Comparison of ENCODE assay signal across 8 mouse cellular contexts in genomic region chr13:69810936-69811680, GRCm38 (mm10). TPM values are rescaled to one million over a fixed set of nuclear protein-coding genes. Genes with fewer than 3 reads are reported as not detected.
DNase-seq lines count a peak whose midpoint lies in the region; ATAC-seq lines count a peak whose summit lies in the region.

No protein-coding gene starts in this region.

- H3K36me3 ChIP-seq in heart, embryonic 13.5 days, result peaks cover 43% of the 10 kb centered on the region
- peaks cover 31% of the 10 kb centered on the region for H3K36me3 ChIP-seq in hindbrain, embryonic 15.5 days
- H3K36me3 ChIP-seq in midbrain, embryonic 16.5 days (ENCODE audit: control insufficient read depth, insufficient read depth, low read length), result peaks cover 27% of the 10 kb centered on the region

- WGBS in heart, embryonic 13.5 days, result 70% methylated on average over 14 of the region's 14 CpGs
- 89% methylated on average over 14 of the region's 14 CpGs for WGBS in hindbrain, embryonic 15.5 days
- WGBS in midbrain, embryonic 16.5 days, result 86% methylated on average over 14 of the region's 14 CpGs

- peak overlapping the region; percentile 94 for H3K9ac ChIP-seq in heart, embryonic 13.5 days
- peak overlapping the region; percentile 84; the same call in 1 of the 2 replicates for H3K9ac ChIP-seq in hindbrain, embryonic 15.5 days
- peak overlapping the region; percentile 88 for H3K9ac ChIP-seq in midbrain, embryonic 16.5 days (ENCODE audit: low read depth, low read length)

- H3K27ac ChIP-seq in heart, embryonic 13.5 days (replicated peaks), result no peak overlapping the region
- no peak overlapping the region for H3K27ac ChIP-seq in brown adipose tissue, adult 24 weeks (replicated peaks; ENCODE audit: low read depth, low read length)
- H3K27ac ChIP-seq in hindbrain, embryonic 15.5 days (replicated peaks), result no peak overlapping the region
- no peak overlapping the region for H3K27ac ChIP-seq in midbrain, embryonic 16.5 days (ENCODE audit: low read length)

- no peak for ATAC-seq in heart, embryonic 13.5 days (ENCODE audit: extremely low read depth, insufficient number of reproducible peaks, low FRiP score, low TSS enrichment)
- no peak for ATAC-seq in hindbrain, embryonic 15.5 days (ENCODE audit: low FRiP score, low read depth)
- ATAC-seq in midbrain, embryonic 16.5 days, result no peak
- ATAC-seq in inflammation-experienced regulatory T-cells, adult 6 months, result no peak

- no peaks in the 10 kb centered on the region for H3K9me3 ChIP-seq in heart, embryonic 13.5 days
- H3K9me3 ChIP-seq in hindbrain, embryonic 15.5 days, result no peaks in the 10 kb centered on the region
- no peaks in the 10 kb centered on the region for H3K9me3 ChIP-seq in midbrain, embryonic 16.5 days (replicated peaks; ENCODE audit: control insufficient read depth, low read length, poor library complexity, severe bottlenecking)

- no peak for DNase-seq in heart, adult 18-20 months
- no peak for DNase-seq in cerebellum, postnatal 4 days (ENCODE audit: low spot score in 2 of 2)
- no peak for DNase-seq in frontal cortex, postnatal 25 days (ENCODE audit: low spot score in 2 of 2)

- H3K4me3 ChIP-seq in heart, embryonic 13.5 days, result peak overlapping the region; percentile 99
- H3K4me3 ChIP-seq in brown adipose tissue, adult 24 weeks (ENCODE audit: insufficient read depth, low read depth, low read length), result peak overlapping the region; percentile 98; the same call in 1 of the 2 replicates
- H3K4me3 ChIP-seq in hindbrain, embryonic 15.5 days, result peak overlapping the region; percentile 83
- H3K4me3 ChIP-seq in midbrain, embryonic 16.5 days (ENCODE audit: low read depth, low read length), result peak overlapping the region; percentile 91

- H3K4me2 ChIP-seq in heart, embryonic 13.5 days, result peak overlapping the region; percentile 99
- H3K4me2 ChIP-seq in hindbrain, embryonic 15.5 days, result peak overlapping the region; percentile 99
- peak overlapping the region; percentile 100 for H3K4me2 ChIP-seq in midbrain, embryonic 16.5 days (ENCODE audit: low read length)

- peaks cover 18% of the 10 kb centered on the region for H3K4me1 ChIP-seq in heart, embryonic 13.5 days
- H3K4me1 ChIP-seq in brown adipose tissue, adult 24 weeks (ENCODE audit: control insufficient read depth, insufficient read depth, insufficient read length, low read length), result peaks cover 7% of the 10 kb centered on the region
- peaks cover 20% of the 10 kb centered on the region for H3K4me1 ChIP-seq in hindbrain, embryonic 15.5 days (replicated peaks)
- peaks cover 18% of the 10 kb centered on the region for H3K4me1 ChIP-seq in midbrain, embryonic 16.5 days (ENCODE audit: control insufficient read depth, insufficient read depth, low read length)

- H3K27me3 ChIP-seq in heart, embryonic 13.5 days (replicated peaks), result no peaks in the 10 kb centered on the region; the same call in 1 of the 2 replicates
- H3K27me3 ChIP-seq in hindbrain, embryonic 15.5 days, result no peaks in the 10 kb centered on the region
- no peaks in the 10 kb centered on the region for H3K27me3 ChIP-seq in midbrain, embryonic 16.5 days (ENCODE audit: control insufficient read depth, insufficient read depth, low read depth, low read length)

RNA-seq across cellular contexts. Expression of gene Med10, which starts 8.9 kb away (rescaled TPM):
- polyA plus RNA-seq in heart, embryonic 13.5 days (2015; fragmentation: Nextera tagmentation; extraction: Ambion mirVana), result 93.2 and 101 TPM in 2 replicates
- total RNA-seq in heart, adult 18-20 months (2021), result 10 to 100 TPM; 27.1 to 27.7 TPM
- polyA plus RNA-seq in brown adipose tissue, adult 24 weeks (2012; ENCODE audit: insufficient read depth, insufficient read length, missing spikeins), result 42.5 and 89.3 TPM in 2 replicates
- polyA plus RNA-seq in hindbrain, embryonic 15.5 days (2015; fragmentation: Nextera tagmentation; extraction: Ambion mirVana), result 139 TPM in 2 replicates
- polyA plus RNA-seq in midbrain, embryonic 16.5 days (2015; fragmentation: Nextera tagmentation; extraction: Ambion mirVana), result 134 and 139 TPM in 2 replicates
- polyA plus RNA-seq in inflammation-experienced regulatory T-cells, adult 6 months (2017; shearing (Covaris generic)), result 100 to 1,000 TPM; 175 to 199 (median 178) TPM
